Mouse (Mus musculus) mouse embryonic stem cell (cell line): Measurements from ENCODE around the gene Reep6.

Experiments
- in situ Hi-C, 2 experiments: fragments of 300-500 bp; cut with MboI; formaldehyde crosslinking; loops; 1 replicate in 1 of 2; 3 replicates in 1 of 2; pipeline ENCODE4 v1.14.3; 2019 to 2020; ENCODE audit warnings: low sequenced_read_pairs in 2 of 2, low pct_unique_long_range_greater_than_20kb in 1 of 2, mixed read lengths in 1 of 2; ENCODE audit not compliant: unreplicated experiment in 1 of 2

The Reep6 gene

DNA sequence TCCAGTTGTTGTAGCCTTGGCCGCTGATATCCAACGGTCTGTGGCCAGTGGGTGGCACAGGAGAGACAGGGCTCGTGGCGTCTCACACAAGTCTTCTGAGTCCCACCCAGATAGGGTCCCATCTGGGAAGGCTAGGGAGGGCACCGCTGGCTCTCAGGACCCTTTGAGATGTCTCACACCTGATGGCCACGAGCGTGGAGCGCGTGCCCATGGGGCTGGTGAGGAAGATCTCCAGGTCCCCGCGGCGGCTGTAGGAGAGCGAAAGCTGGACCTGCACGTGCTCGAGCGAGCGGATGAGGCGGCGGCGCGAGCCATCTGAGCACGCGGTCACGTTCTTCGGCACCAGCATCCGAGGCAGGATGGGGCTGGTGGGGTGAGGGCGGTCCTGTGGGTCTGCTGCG, 6.9 kb upstream of the Reep6 start:
- in situ Hi-C loops: no loop called here

DNA sequence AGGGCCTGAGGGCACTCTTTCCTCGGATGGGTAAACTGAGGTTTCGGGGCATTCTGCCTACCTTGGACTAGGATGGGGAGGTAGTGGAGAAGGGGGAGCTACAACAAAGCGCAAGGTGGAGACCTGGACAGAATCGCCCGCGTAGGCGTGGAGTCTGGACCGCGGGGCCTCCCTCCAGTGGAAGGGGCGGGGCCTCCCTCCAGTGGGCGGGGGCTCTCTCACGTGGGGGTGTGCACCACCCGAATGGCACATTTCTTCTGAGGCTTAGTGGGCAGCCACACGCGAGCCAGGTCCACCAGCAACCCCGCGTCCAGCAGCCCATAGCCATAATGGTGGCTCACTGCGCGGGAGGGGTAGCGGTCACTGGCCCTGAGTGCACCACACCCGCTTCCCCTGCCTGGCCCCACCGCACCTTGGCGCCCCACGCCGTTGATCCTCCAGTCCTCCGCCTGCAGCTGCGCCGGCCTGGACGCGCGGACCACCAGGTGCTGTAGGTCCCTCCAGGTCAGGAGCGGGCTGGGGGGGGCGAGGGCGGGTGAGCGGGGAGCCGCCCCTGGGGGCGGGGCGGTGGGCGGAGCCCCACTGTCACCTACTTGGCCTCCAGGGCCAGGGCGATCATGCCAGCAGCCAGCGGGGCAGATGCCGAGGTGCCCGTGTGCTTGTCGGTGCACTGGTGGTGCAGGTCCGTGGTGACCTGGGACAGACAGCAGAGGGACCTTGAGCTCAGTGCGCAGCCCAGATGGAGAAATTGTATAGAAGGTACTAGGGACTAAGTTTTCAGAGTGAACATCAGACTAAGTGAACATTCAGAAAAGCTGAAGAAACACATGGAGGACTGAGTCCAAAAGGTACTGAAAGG, 6.3 kb upstream of the Reep6 start:
- in situ Hi-C loops: no loop called here

DNA sequence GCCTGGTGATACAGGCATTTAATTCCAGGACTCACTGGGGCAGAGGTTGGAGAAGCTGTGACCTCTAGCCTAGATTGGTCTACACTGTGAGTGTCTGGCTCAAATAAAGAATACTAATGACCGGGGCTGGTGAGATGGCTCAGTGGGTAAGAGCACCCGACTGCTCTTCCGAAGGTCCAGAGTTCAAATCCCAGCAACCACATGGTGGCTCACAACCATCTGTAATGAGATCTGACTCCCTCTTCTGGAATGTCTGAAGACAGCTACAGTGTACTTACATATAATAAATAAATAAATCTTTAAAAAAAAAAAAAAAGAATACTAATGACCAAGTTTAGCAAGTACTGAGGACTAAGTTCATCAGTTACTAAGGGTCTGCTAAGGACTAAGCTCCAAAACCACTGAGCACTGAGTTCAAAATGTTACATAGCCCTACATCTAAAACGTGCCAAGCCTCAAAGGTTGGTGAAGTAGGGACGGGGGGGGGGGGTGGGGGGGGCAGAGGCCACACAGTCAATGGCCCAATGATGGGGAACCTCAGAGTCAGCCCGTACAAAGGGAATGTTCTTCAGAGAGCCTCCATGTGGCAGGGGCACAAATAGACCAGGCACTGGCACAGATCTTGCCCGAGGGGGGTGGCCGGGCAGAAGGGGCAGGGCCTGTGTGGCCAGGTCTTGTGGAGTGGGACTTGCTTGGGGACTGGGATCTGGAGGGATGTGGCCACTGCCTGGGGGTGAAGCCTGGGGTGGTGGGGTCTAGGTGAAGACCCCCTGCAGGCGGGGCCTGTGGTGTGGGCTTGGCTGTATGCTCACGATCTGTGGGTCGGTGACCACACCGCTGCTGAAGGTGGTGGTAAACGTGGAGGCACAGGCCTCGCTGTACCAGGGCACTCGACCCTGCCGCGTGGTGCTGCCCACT, 5.4 kb upstream of the Reep6 start:
- in situ Hi-C loops: no loop called here

DNA sequence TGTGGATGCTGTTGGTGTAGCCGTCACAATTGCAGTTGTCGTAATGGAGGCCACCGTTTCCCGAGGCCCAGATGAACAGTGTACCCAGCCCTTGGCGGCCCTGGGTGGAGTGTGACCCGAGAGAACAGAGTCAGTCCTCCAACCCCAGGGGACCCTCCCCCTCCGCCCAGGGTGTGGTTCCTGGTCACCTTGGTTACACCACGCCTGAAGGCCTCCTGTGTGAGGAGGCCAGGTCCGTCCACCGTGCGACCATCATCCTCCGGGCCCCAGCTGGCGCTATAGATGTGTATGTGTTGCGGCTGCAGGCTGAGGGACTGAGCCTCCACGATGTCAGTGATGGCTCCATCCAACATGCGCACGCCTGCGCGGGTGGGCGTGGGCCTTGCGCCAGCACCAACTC, 4.7 kb upstream of the Reep6 start:
- in situ Hi-C loops: no loop called here

DNA sequence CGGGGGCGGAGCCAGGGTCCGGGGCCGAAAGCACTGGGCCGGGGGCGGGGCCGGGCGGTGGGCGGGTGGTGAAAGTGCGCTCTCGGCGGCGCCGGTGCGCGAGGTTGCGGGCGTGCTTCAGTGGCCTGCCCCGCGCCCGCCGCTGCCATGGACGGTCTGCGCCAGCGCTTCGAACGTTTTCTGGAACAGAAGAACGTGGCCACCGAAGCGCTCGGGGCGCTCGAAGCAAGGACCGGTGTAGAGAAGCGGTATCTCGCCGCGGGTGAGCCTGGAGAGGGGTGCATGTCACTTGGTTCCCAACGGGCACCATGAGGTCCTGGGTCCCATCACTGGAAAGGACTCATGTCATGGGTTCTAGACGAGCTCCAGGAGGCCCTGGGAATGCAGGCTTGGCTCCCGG, 331 bp downstream of the Reep6 start:
- in situ Hi-C loops: no loop called here

DNA sequence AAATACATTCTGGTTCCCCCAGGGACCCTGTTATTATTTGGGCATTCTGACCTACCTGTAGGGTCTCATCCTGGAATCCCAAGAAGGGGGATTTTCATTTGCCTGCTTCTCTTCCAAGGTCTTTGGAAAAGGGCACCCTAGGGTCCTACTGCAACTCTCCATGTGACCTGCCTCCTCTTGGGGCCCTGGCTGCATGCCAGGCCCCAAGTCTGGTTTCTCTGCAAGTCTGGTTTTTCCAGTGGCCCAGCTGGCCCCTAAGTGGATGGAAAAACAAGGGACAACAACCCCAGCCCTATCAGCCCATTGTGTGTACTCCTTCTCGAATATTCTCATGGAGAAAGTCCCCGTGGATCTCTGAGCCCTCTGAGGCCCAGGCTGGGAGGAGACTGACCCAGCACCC, 1.1 kb downstream of the Reep6 start:
- in situ Hi-C loops: no loop called here

DNA sequence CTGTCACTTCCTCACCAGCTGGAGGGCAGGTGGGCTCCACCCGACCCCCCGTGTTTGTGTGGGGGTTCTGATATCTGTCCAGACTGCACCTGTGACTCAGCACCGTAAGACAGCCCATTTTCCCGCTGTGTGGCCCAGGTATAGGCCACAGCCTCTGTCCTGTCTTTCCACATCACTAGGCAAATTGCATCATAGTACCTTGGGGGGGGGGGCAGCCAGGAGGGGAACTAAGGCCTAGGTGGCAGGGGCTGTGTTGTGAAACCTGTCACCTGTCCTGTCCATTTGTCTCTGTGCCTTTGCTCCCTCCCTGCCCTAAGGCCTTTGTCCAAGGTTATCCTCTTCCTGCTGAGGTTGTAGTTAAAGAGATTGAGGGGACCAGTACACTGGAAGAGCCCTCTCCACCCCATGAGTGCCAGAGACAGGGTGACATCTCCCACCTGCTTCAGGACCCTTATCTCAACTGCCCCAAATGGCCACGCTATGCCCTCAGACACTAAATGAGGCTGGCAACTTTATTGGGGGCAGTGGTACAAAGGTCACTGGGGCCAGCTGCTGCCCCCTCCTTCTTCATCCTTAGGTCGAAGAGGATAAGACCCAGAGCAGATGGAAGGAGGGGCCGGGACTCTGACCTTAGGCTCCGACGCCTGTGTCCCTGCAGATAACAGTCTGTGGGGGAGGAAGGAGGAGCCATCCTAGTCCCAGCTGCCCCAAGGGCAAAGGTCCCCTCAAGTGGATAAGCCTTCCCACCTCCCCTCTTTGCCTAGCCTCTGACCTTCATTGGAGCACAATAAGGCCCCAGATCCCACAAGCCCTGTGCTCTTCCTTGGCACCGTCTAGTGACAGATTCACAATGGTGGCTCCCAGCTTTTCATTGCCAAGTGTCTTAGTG, 2.1 kb downstream of the Reep6 start:
- in situ Hi-C loops: no loop called here

DNA sequence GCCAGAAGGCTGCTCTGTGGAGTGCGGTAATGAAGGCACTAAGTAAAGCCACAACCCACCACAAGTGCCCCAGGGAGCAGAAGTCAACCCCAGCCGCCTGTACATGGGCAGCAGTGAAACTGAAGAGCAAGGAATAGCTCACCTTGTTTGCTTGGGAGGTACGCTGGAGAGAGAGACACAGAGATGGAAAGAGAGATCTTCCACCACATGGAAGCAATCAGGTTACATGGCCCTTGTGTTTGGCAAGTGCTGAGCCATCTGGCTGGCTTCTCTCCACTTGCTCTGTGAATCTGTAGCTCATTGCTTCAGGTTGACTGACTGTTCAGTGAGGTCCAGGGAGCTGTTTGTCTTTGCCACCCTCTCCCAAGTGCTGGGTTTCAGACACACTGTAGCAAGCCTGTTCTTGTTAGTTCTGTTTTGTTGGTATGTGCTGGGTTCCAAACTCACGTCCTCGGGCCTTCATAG, 2.8 kb downstream of the Reep6 start:
- in situ Hi-C loops: no loop called here

DNA sequence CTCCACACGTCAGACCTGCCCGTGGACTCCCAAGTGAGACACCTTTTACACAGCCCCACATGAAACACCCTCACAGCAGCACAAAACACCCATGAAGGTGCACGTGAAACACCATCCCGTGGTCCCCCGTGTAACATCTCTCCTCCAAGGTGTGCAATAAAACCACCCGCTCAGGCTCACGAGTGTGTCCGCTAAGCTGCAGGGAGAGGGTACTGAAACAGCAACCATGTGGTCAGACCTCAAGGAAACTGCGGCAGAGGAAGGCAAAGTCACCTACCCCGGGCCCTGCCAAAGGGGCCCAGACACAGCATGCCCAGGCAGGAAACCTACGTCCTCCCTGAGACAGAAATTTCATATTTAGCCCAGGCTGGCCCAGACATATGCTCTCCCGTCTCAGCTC, 6.5 kb downstream of the Reep6 start:
- in situ Hi-C loops: no loop called here

DNA sequence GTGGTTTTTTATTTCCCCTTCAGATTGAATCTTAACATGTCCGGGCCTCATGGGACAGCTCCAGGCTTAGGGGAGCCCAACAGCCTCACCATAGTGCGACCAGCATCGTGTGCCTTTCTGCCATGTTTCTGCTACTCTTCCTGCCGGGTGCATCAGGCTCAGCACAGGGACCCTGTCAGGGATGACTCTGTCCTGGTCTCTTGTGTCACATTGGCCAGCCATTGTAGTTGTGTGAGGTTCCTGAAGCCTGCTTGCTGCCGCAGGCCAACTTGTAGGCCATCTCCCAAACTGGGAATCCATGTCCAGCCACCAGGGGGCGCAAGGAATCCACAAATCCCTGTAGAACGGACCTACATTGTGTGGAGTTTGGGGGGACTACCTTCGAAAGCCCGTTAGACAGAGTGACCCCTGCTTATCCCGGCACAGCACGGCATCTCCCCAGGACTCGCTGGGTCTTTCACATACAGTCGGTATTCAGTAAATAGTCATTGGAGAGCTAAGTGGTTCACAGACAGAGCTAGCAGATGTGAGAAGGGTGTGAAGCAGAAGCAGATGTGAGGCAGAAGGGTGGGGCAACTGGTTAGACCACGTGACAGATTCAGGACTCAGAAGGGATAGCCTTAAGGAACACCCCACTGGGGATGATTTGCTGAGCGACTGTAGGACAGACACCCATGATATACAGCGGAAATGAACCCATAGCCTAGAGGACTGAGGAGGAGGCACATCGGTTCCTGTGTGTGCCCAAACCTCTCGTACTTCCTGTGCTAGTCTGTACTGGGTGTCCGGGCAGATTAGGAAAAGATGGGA, 10.4 kb downstream of the Reep6 start:
- in situ Hi-C loops: no loop called here

DNA sequence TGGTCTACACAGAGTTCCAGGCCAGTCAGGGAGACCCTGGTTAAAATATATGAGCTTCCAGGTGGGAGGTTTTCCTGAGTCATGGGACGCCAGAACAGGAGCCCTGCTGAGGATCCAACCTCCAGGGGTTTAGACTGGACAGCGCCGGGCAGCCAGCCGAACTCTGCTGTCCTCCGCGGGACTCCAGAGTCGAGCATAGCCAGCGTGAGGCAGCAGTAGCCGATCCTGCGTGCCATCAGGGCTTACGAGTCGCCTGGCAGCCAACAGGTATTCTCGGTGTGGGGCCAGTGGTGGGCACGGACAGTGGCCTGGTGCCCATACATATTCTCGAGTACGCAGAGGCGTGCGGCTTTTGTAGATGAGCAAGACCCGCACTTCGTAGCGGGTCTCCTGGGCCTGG, 11.3 kb downstream of the Reep6 start:
- in situ Hi-C loops: no loop called here

DNA sequence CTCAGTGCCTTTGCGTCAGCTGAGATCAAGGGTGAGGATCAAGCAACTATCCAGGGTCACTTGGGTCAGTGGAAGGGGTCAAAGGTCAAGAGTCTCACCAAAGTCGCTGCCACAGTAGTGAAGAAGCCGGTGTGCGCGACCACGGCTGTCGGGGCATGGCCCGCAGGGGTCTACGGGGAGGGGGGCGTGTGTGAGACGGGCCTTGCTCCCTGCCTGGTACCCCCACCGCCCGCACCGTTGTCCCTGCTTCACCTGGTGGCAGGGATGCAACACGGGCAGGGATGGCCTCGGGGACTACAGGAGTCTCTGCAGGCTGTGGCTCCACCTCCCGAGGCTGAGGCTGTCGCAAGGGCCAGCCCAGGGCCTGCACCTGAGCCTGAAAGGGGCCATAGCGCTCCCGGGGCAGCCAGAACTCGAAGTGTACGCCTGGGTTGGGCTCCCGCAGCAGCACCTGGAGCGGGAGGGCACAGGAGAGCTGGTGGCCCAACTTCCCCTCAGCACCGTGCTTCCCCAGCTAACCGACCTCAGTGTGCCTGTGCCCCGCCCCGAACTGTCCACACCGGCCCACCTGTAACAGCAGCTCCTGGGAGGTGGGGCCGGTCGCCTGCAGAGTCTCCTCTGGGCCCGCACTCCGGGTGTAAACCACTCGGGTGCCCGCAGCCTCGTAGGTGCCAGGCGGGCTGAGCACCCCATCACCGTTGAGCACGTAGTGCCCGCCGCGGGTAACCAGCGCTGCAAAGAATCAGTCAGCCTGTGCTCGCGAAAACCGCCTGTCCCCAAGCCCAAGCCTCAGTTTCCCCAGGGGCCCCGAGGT, 11.9 kb downstream of the Reep6 start:
- in situ Hi-C loops: no loop called here

DNA sequence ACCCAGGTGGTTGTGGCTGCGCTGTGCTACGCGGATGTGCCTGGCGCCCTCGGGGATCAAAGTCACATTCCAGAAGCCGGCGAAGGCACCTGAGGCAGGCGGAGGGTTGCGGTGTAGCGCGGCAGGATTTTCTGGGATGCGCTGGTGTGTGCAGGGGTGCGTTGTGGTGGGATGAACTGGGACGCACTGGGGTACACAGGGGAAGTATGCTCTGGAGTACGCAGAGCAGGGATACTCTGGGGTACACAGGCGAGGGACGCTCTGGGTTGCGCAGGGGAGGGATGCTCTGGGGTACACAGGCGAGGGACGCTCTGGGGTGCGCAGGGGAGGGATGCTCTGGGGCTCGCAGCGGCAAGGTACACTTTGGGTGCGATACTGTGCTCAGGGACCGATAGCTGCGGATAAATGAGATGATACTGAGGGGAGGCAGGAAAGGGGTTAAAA, 12.6 kb downstream of the Reep6 start:
- in situ Hi-C loops: no loop called here

DNA sequence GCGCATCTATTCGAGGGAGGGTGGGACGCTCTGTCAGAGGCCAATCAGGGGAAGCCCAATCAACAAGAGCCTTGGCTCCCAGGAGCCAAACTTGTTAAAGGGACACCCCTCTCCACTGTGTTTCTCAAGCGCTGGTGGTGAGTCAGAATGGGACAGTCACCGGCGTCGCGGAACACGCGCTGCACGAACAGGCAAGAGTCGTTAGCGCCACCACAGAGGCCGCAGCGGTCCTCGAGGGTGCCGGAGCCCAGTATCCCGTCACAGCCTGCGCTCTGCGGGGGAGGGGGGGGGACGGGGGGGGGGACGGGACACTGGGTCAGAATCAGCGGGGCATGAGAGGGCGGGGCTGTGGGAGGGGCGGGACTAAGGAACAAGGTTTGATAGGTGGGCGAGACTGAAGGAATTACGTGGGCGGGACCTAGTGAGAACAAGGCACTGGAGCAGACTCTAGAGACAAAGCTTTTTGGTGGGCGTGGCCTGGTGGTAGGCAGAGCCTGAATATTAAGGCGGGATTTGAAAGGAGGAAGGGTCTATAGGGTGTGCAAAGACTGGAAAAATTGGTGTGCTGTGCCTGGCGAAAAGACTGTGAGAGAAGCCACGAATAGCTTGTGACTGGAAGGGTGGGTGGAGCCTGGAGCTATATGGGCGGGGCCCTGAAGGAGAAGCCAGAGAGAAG, 13.1 kb downstream of the Reep6 start:
- in situ Hi-C loops: no loop called here

DNA sequence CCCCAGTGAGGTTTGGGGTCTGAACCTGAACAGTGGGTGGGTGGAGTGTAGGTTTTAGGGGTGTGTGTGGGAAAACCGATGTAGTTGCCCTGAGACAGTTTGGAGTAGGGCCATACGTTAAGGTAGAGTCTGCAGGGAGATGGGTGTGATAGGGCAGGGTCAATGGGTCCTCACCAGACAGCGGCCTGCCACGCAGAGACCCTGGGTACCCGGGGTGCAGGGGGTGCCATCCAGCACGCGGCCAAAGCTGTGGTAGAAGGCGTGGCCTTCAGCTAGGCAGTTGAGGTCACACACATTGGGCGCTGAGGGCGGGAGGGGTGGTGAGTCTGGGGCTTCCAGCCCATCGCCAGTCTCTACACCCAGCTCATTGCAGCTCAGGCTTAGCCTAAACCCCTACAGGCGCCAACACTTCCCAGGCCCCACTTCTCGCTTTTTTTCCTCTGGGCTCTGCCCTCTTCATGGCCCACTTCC, 13.7 kb downstream of the Reep6 start:
- in situ Hi-C loops: no loop called here

DNA sequence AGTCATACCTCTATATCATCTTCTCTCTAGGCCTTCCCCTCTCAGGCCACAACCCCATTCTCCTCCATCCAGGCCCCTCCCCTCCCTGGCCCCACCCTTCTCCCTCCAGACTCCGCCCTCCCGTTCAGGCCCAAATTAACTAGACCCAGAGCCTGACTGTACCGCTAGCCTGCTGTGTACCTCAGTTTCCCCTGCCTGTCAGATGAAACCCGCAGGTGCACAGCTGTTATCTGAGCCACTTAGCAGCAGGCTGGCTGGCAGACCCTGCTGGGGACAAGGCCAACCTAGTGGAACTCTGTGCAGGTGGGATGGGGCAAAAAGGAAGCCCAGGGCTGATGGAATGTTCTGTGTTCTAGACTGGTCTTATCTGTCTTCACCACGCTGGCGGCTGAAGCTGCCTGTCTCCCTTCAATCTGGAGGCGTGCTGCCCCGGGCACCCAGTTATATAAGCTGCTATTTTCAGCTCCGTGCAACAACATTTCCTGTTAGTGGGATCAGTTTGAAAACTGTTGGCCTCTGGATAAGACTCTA, 14.4 kb downstream of the Reep6 start:
- in situ Hi-C loops: no loop called here
